Mouse (Mus musculus) forebrain, embryonic 14.5 days (tissue): Measurements from ENCODE around the gene Inca1. TPM values are rescaled to one million over a fixed set of nuclear protein-coding genes. Genes with fewer than 3 reads are reported as not detected.

Source experiments
- ATAC-seq: fragments of 200-750 bp; cut with Nextera tagmentation; 2 replicates; pipeline ENCODE4 v1.8.0; 2017; ENCODE audit warnings: mild to moderate bottlenecking, moderate library complexity
- DNase-seq: peaks from one replicate; pipeline ENCODE4 v3.0.0-alpha.2; 2015; ENCODE audit warnings: low spot score
- H3K27ac ChIP-seq: fragments of 300-500 bp; sonication (generic); 2 replicates; pipeline ENCODE4 v1.5.1; 2014; ENCODE audit warnings: low read depth, mild to moderate bottlenecking, control low read depth, low read length, moderate library complexity
- H3K27me3 ChIP-seq: fragments of 300-500 bp; sonication (generic); replicated peaks from 2 replicates; pipeline ENCODE4 v1.6.1; 2014; ENCODE audit warnings: low read length, control low read depth, mixed read lengths; ENCODE audit not compliant: control insufficient read depth, insufficient read depth
- H3K36me3 ChIP-seq: fragments of 300-500 bp; sonication (generic); 2 replicates; pipeline ENCODE4 v1.6.1; 2014; ENCODE audit warnings: low read length, control low read depth; ENCODE audit not compliant: control insufficient read depth, insufficient read depth
- H3K4me1 ChIP-seq: fragments of 300-500 bp; sonication (generic); 2 replicates; pipeline ENCODE4 v1.6.1; 2014; ENCODE audit warnings: antibody characterized with exemption, low read length, control low read depth; ENCODE audit not compliant: control insufficient read depth, insufficient read depth
- H3K4me2 ChIP-seq: fragments of 300-500 bp; sonication (generic); 2 replicates; pipeline ENCODE4 v1.6.1; 2014; ENCODE audit warnings: mild to moderate bottlenecking, control low read depth, low read length
- H3K4me3 ChIP-seq: fragments of 300-500 bp; sonication (generic); 2 replicates; pipeline ENCODE4 v1.5.1; 2014; ENCODE audit warnings: low read depth, low read length, control low read depth
- H3K9ac ChIP-seq: fragments of 300-500 bp; sonication (generic); 2 replicates; pipeline ENCODE4 v1.6.1; 2014; ENCODE audit warnings: mild to moderate bottlenecking, low read length, control low read depth, moderate library complexity
- H3K9me3 ChIP-seq: fragments of 300-500 bp; sonication (generic); replicated peaks from 2 replicates; pipeline ENCODE4 v1.6.1; 2016; ENCODE audit warnings: low read length, control low read depth, mixed read lengths; ENCODE audit not compliant: control insufficient read depth
- WGBS: fragments of 180-500 bp; shearing (Covaris S2); extraction: QIAGEN DNeasy Blood & Tissue Kit; methylation state at CpG from one replicate; pipeline ENCODE4 v1.1.7; 2014; 5-methylcytosine and 5-hydroxymethylcytosine counted together
- polyA plus RNA-seq: library from polyadenylated mRNA; unstranded; fragments of >200 nt; fragmentation: Nextera tagmentation; extraction: Ambion mirVana; gene quantifications from 2 replicates; pipeline ENCODE4 v1.2.1, GENCODE M21; 2014

Inca1 gene
- polyA plus RNA-seq: 0.75 and 1.1 TPM in 2 replicates

GRCm38 (mm10) chr11:70699722-70700556 is at the start of gene Inca1, which contains the start of gene Kif1c:
TSS of gene Inca1 (minus strand) at chr11:70700155.
TSS of gene Kif1c (plus strand) at chr11:70700548.
- under 1% methylated on average over 68 of the region's 69 CpGs for WGBS
- peak; percentile 92 for DNase-seq
- ATAC-seq: peak; percentile 98

GRCm38 (mm10) chr11:70747876-70748545 is 48.1 kb upstream of the Inca1 start:
- 91% methylated on average over 4 of the region's 4 CpGs for WGBS
- no peak overlapping the region for H3K9ac ChIP-seq
- H3K4me3 ChIP-seq: no peak overlapping the region
- no peak overlapping the region for H3K27ac ChIP-seq
- H3K4me1 ChIP-seq: no peaks in the 10 kb centered on the region
- H3K4me2 ChIP-seq: no peak overlapping the region
- H3K36me3 ChIP-seq: no peaks in the 10 kb centered on the region
- H3K9me3 ChIP-seq: no peaks in the 10 kb centered on the region
- H3K27me3 ChIP-seq: no peaks in the 10 kb centered on the region
- ATAC-seq: no peak
- no peak for DNase-seq

More at GRCm38 (mm10) chr11:70699722-70700556, at the start of gene Inca1, which contains the start of gene Kif1c:
- Histone ChIP-seq H3K4me3 (peak within 1 kb of the TSS; percentile 89), H3K27me3 (no peaks in the 10 kb centered on the region), H3K36me3 (peaks cover 15% of the 10 kb centered on the region), H3K4me1 (peaks cover 12% of the 10 kb centered on the region), H3K9ac (peak within 1 kb of the TSS; percentile 93), H3K9me3 (no peaks in the 10 kb centered on the region), H3K4me2 (peak within 1 kb of the TSS; percentile 80), H3K27ac (peak within 1 kb of the TSS; percentile 78)

DNA sequence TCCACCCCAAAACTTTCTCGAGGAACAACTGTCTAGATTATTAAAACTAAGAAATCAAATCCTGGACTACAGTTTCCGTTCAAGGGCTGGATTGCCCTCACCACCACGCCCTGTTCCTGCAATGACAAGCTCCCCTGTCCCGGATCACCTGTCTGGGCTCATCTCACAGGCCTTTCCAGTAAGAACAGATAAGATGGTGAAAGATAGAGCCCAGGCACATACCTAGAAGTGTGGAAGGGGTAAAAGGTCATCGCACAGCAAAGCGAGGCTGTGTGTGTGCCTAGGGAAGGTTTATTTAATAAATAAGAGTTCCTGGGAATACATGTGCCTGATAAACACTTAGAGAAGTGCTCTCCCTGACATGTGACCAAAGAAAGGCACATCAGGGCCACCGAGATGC is 45.7 kb upstream of the Inca1 start:
- 87% methylated on average over 7 of the region's 7 CpGs for WGBS
- H3K9ac ChIP-seq: no peak overlapping the region
- H3K4me2 ChIP-seq: no peak overlapping the region
- no peaks in the 10 kb centered on the region for H3K36me3 ChIP-seq
- H3K4me3 ChIP-seq: no peak overlapping the region
- DNase-seq (no peak), ATAC-seq (no peak)
- H3K9me3 ChIP-seq: no peaks in the 10 kb centered on the region
- H3K27ac ChIP-seq: no peak overlapping the region
- H3K27me3 ChIP-seq: no peaks in the 10 kb centered on the region
- no peaks in the 10 kb centered on the region for H3K4me1 ChIP-seq

DNA sequence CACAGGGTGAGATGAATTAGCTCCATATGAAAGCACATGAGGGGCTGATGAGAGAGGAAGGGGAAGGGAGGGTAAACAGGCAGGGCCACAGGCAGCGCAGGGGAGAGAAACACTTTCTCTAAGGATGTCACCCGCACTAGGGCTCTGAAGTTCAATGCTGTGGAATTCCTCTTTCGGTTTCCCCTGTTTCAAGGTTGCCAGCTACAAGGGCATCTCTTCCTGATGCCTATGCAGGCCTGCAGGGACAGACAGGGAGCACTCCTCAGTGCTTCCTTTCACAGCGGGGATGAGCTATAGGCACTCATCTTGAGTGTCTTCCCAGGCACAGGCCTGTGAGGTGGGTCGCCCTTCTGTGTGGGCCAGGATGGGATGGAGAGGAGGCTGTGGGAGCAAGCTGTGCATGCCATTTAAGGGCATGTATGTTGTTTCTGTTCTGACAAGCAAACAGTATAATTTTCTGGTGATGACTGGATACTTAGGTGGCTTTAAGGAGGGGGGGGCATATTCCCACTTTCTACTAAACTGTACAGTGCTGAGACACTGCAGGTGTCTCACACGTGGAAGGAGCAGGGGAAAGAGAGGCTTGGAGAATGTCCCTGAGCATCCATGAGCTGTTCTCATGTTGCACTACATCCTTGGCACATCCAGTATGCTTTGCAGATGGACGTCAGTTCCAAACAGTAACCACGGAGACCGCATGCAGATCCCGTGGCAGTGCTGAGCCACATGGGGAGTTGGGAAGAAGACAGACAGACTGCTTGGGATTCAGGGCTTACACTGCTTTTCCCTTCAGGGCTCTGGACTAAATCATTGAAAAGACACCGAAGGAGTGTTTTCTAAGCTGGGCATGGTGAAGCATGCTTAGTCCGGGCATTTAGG is 42.9 kb upstream of the Inca1 start:
- no peaks in the 10 kb centered on the region for H3K36me3 ChIP-seq
- H3K4me2 ChIP-seq: no peak overlapping the region
- H3K4me1 ChIP-seq: no peaks in the 10 kb centered on the region
- H3K9me3 ChIP-seq: no peaks in the 10 kb centered on the region
- H3K9ac ChIP-seq: no peak overlapping the region
- H3K4me3 ChIP-seq: no peak overlapping the region
- ATAC-seq (no peak), DNase-seq (peak; percentile 5)
- no peaks in the 10 kb centered on the region for H3K27me3 ChIP-seq
- no peak overlapping the region for H3K27ac ChIP-seq
- 80% methylated on average over 12 of the region's 12 CpGs for WGBS

GRCm38 (mm10) chr11:70742117-70742516 is 42.2 kb upstream of the Inca1 start:
- H3K27me3 ChIP-seq: no peaks in the 10 kb centered on the region
- no peak overlapping the region for H3K4me3 ChIP-seq
- no peak for ATAC-seq
- H3K4me2 ChIP-seq: no peak overlapping the region
- WGBS: 89% methylated on average over 7 of the region's 7 CpGs
- H3K4me1 ChIP-seq: no peaks in the 10 kb centered on the region
- H3K27ac ChIP-seq: no peak overlapping the region
- DNase-seq: no peak
- H3K36me3 ChIP-seq: no peaks in the 10 kb centered on the region
- no peak overlapping the region for H3K9ac ChIP-seq
- H3K9me3 ChIP-seq: no peaks in the 10 kb centered on the region

DNA sequence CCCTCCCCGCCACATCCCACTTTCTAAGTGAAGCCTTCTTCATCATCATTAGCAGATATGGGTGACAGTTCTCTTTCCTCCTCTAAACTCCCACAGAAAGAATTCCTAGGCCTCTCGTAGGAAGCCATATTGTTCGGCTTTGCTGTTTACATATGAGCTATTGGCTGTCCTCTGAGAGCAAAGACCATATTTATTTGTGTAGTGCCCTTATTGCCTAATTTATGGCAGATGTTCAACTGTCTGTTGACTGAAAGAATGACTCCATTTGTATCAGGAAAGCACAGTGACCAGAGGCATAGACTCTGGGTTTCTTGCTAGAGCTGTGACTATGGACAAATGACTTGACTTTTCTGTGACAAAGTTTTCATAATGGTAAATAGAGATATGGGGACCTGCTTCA is 41.6 kb upstream of the Inca1 start:
- Histone ChIP-seq H3K27ac (no peak overlapping the region), H3K36me3 (no peaks in the 10 kb centered on the region), H3K4me2 (no peak overlapping the region), H3K27me3 (no peaks in the 10 kb centered on the region), H3K4me1 (no peaks in the 10 kb centered on the region), H3K4me3 (no peak overlapping the region), H3K9me3 (no peaks in the 10 kb centered on the region), H3K9ac (no peak overlapping the region)
- WGBS: 92% methylated on average over 3 of the region's 3 CpGs
- ATAC-seq (no peak), DNase-seq (no peak)

GRCm38 (mm10) chr11:70737749-70738148 is 37.8 kb upstream of the Inca1 start:
- H3K27ac ChIP-seq: no peak overlapping the region
- DNase-seq (no peak), ATAC-seq (no peak)
- H3K4me3 ChIP-seq: no peak overlapping the region
- WGBS: 69% methylated on average over 5 of the region's 5 CpGs
- no peaks in the 10 kb centered on the region for H3K4me1 ChIP-seq
- no peak overlapping the region for H3K4me2 ChIP-seq
- no peaks in the 10 kb centered on the region for H3K27me3 ChIP-seq
- H3K36me3 ChIP-seq: no peaks in the 10 kb centered on the region
- H3K9me3 ChIP-seq: no peaks in the 10 kb centered on the region
- H3K9ac ChIP-seq: no peak overlapping the region

GRCm38 (mm10) chr11:70733256-70733655 is 33.3 kb upstream of the Inca1 start:
- peaks cover 14% of the 10 kb centered on the region for H3K36me3 ChIP-seq
- no peak overlapping the region for H3K9ac ChIP-seq
- H3K4me3 ChIP-seq: no peak overlapping the region
- no peaks in the 10 kb centered on the region for H3K27me3 ChIP-seq
- no peak overlapping the region for H3K27ac ChIP-seq
- H3K4me1 ChIP-seq: no peaks in the 10 kb centered on the region
- no peak for ATAC-seq
- DNase-seq: no peak
- H3K4me2 ChIP-seq: no peak overlapping the region
- H3K9me3 ChIP-seq: no peaks in the 10 kb centered on the region
- WGBS: 65% methylated on average over 5 of the region's 5 CpGs
